Mouse (Mus musculus) midbrain, embryonic 13.5 days (tissue): ENCODE measurements around the gene Nkapd1. TPM values are rescaled to one million over a fixed set of nuclear protein-coding genes. Genes with fewer than 3 reads are reported as not detected.

Experiments used
- ATAC-seq: fragments of 200-750 bp; cut with Nextera tagmentation; 2 replicates; pipeline ENCODE4 v1.8.0; 2017; ENCODE audit warnings: mild to moderate bottlenecking, moderate TSS enrichment, moderate library complexity
- H3K27ac ChIP-seq: fragments of 300-500 bp; sonication (generic); 2 replicates; pipeline ENCODE4 v1.5.1; 2015; ENCODE audit warnings: inconsistent platforms, mild to moderate bottlenecking, moderate library complexity
- H3K27me3 ChIP-seq: fragments of 300-500 bp; sonication (generic); 2 replicates; pipeline ENCODE4 v1.6.1; 2015; ENCODE audit warnings: mild to moderate bottlenecking, inconsistent platforms
- H3K36me3 ChIP-seq: fragments of 300-500 bp; sonication (generic); 2 replicates; pipeline ENCODE4 v1.6.1; 2015; ENCODE audit warnings: mild to moderate bottlenecking, inconsistent platforms
- H3K4me1 ChIP-seq: fragments of 300-500 bp; sonication (generic); replicated peaks from 2 replicates; pipeline ENCODE4 v1.6.1; 2015; ENCODE audit warnings: inconsistent platforms
- H3K4me2 ChIP-seq: fragments of 300-500 bp; sonication (generic); replicated peaks from 2 replicates; pipeline ENCODE4 v1.6.1; 2015; ENCODE audit warnings: moderate library complexity, mild to moderate bottlenecking, inconsistent platforms
- H3K4me3 ChIP-seq: fragments of 300-500 bp; sonication (generic); replicated peaks from 2 replicates; pipeline ENCODE4 v1.5.1; 2015; ENCODE audit warnings: mild to moderate bottlenecking, inconsistent platforms
- H3K9ac ChIP-seq: fragments of 300-500 bp; sonication (generic); replicated peaks from 2 replicates; pipeline ENCODE4 v1.6.1; 2015; ENCODE audit warnings: mild to moderate bottlenecking, inconsistent platforms
- H3K9me3 ChIP-seq: fragments of 300-500 bp; sonication (generic); 2 replicates; pipeline ENCODE4 v1.6.1; 2016; ENCODE audit warnings: mild to moderate bottlenecking, inconsistent platforms
- WGBS: fragments of 180-500 bp; shearing (Covaris S2); methylation state at CpG from one replicate; pipeline ENCODE4 v1.1.7; 2015; 5-methylcytosine and 5-hydroxymethylcytosine counted together
- polyA plus RNA-seq: library from polyadenylated mRNA; unstranded; fragments of >200 nt; fragmentation: Nextera tagmentation; extraction: Ambion mirVana; gene quantifications from 2 replicates; pipeline ENCODE4 v1.2.1, GENCODE M21; 2015

Nkapd1 gene
- polyA plus RNA-seq, 1 experiment from 2014 or later, result 23.8 TPM

DNA sequence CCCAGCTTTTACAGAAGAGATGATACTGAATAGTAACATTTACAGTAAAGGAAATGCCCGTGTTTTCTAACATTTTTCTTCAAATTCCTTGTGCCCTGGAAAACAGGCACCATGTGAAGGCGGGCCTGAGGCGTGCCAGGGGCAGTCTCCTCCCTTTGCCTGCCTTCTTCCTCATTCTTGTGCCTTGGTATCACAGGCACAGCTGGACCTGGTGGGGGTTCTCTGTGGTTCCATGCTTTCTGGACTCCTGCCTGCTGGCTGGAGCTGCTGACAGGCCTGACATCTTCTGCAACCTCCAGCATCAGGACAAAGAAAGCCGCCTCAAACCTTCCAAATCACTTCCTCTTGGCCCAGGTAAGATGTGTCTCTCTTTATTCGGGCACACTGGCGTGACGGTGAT lies 52.1 kb downstream of the Nkapd1 start:
- Histone ChIP-seq H3K9me3 (peaks cover 4% of the 10 kb centered on the region; the same call in 1 of the 2 replicates), H3K27me3 (no peaks in the 10 kb centered on the region), H3K4me1 (no peaks in the 10 kb centered on the region), H3K27ac (no peak overlapping the region), H3K9ac (no peak overlapping the region), H3K4me2 (no peak overlapping the region), H3K36me3 (peaks cover 5% of the 10 kb centered on the region; the same call in 1 of the 2 replicates), H3K4me3 (no peak overlapping the region)
- 85% methylated on average over 7 of the region's 7 CpGs for WGBS
- no peak for ATAC-seq

- Histone ChIP-seq H3K9ac (no peak overlapping the region), H3K27me3 (no peaks in the 10 kb centered on the region), H3K9me3 (peaks cover 4% of the 10 kb centered on the region; the same call in 1 of the 2 replicates), H3K4me2 (no peak overlapping the region), H3K4me1 (no peaks in the 10 kb centered on the region), H3K36me3 (peaks cover 5% of the 10 kb centered on the region; the same call in 1 of the 2 replicates), H3K27ac (no peak overlapping the region), H3K4me3 (no peak overlapping the region)
- ATAC-seq, result no peak
- 90% methylated on average over 2 of the region's 2 CpGs for WGBS
These were observed 55.3 kb downstream of the Nkapd1 start for GRCm38 (mm10) chr9:50561918-50562360.

DNA sequence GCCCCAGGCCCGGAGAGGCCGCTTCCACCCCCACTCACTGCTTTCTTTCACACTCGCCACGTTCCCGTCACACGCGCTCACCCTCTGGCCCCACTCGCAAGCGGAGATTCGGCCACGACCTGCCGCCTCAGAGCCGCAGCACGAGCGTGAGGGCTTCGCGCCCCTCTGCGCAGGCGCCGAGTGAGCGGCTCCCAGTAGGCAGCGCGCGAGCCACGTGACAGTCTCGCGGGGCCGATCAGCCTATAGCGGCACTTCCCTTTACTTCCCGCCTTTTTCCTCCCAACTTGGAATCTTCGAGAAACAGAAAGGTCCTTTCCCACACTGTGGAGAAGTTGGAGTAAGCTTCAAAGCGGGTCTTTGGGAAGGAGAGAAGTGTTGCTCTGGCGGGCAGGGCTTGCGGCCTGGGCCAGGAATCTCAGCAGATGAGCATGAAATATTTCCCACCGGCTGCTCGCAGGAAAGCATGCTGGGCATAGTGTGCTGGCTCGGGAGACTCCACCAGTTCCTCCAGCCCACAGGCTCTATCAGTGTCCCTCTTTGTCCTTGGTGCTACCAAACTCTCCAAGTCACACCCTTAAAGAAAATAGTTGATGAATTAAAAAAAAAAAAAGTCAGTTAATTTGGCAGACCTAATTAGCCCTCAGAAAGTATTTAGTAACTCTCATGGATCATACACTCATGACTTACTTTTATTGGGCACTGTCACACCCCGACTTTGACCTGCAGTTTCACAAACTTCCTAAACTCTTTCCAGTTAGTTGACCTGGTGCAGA lies 55.9 kb downstream of the Nkapd1 start, which contains the start of gene Tex12:
Gene Tex12 (minus strand): TSS at position 181 of the 773 bp plus-strand sequence.
- WGBS, result 90% methylated on average over 38 of the region's 38 CpGs
- Histone ChIP-seq H3K4me3 (no peak within 1 kb of the TSS), H3K9ac (no peak within 1 kb of the TSS), H3K27me3 (no peaks in the 10 kb centered on the region), H3K27ac (no peak within 1 kb of the TSS), H3K4me2 (no peak within 1 kb of the TSS), H3K4me1 (no peaks in the 10 kb centered on the region), H3K9me3 (peaks cover 4% of the 10 kb centered on the region; the same call in 1 of the 2 replicates), H3K36me3 (peaks cover 5% of the 10 kb centered on the region; the same call in 1 of the 2 replicates)
- ATAC-seq, result no peak

Other genes starting within 250 kb of the Nkapd1 start
- gene Plet1, start 122.9 kb downstream of the Nkapd1 start, polyA plus RNA-seq, result 0.43 and 0.58 TPM in 2 replicates
- gene Pts, start 88.7 kb downstream of the Nkapd1 start, polyA plus RNA-seq, result 115 and 123 TPM in 2 replicates
- 27.3 and 29.4 TPM in 2 replicates for gene Il18, start 62.6 kb downstream of the Nkapd1 start, polyA plus RNA-seq
- 0.28 and 0.34 TPM in 2 replicates for gene Bco2, start 62.3 kb downstream of the Nkapd1 start, polyA plus RNA-seq
- gene Tex12, start 56.1 kb downstream of the Nkapd1 start, polyA plus RNA-seq, result 0.32 and 0.50 TPM in 2 replicates
- gene Sdhd, start 13.7 kb downstream of the Nkapd1 start, polyA plus RNA-seq, result 209 and 210 TPM in 2 replicates
- gene Timm8b, start 13.6 kb downstream of the Nkapd1 start, polyA plus RNA-seq, result 386 and 397 TPM in 2 replicates
- gene Pih1d2, start 143 bp downstream of the Nkapd1 start, polyA plus RNA-seq, result 5.5 and 6.5 TPM in 2 replicates
- 40.9 and 42.1 TPM in 2 replicates for gene Dlat, start 42.3 kb upstream of the Nkapd1 start, polyA plus RNA-seq
- gene Dixdc1, start 122.1 kb upstream of the Nkapd1 start, polyA plus RNA-seq, result 33.4 and 36.6 TPM in 2 replicates
- 0.50 and 1.1 TPM in 2 replicates for gene 2310030G06Rik, start 129.1 kb upstream of the Nkapd1 start, polyA plus RNA-seq
- gene Cryab, start 133.9 kb upstream of the Nkapd1 start, polyA plus RNA-seq, result 3.5 and 4.0 TPM in 2 replicates
- 0.42 and 0.54 TPM in 2 replicates for gene Hspb2, start 134.9 kb upstream of the Nkapd1 start, polyA plus RNA-seq
- 11.5 and 14.3 TPM in 2 replicates for gene Fdxacb1, start 150.8 kb upstream of the Nkapd1 start, polyA plus RNA-seq
- gene Alg9, start 157.6 kb upstream of the Nkapd1 start, polyA plus RNA-seq, result 51.6 and 53.5 TPM in 2 replicates
- 59.9 and 61.7 TPM in 2 replicates for gene 1110032A03Rik, start 158.1 kb upstream of the Nkapd1 start, polyA plus RNA-seq
- gene Ppp2r1b, start 227.8 kb upstream of the Nkapd1 start, polyA plus RNA-seq, result 56.1 and 58.0 TPM in 2 replicates